Mouse (Mus musculus) intestine, postnatal 0 days (tissue): ENCODE measurements around the gene Adamtsl2. TPM values are rescaled to one million over a fixed set of nuclear protein-coding genes. Genes with fewer than 3 reads are reported as not detected.
A peak's percentile ranks its signal among the peaks of the same experiment; 100 is the strongest.

Experiments
- ATAC-seq: fragments of 200-750 bp; cut with Nextera tagmentation; 2 replicates; pipeline ENCODE4 v1.8.0; 2017; ENCODE audit warnings: mild to moderate bottlenecking, moderate TSS enrichment, moderate library complexity
- H3K27ac ChIP-seq: fragments of 300-500 bp; sonication (generic); 2 replicates; pipeline ENCODE4 v1.5.1; 2014; ENCODE audit warnings: mild to moderate bottlenecking, low read depth, low read length, moderate library complexity
- H3K27me3 ChIP-seq: fragments of 300-500 bp; sonication (generic); replicated peaks from 2 replicates; pipeline ENCODE4 v1.6.1; 2014; ENCODE audit warnings: low read length, mixed read lengths; ENCODE audit not compliant: control insufficient read depth, insufficient read depth
- H3K36me3 ChIP-seq: fragments of 300-500 bp; sonication (generic); 2 replicates; pipeline ENCODE4 v1.6.1; 2014; ENCODE audit warnings: mild to moderate bottlenecking, moderate library complexity; ENCODE audit not compliant: control insufficient read depth, insufficient read depth
- H3K4me1 ChIP-seq: fragments of 300-500 bp; sonication (generic); replicated peaks from 2 replicates; pipeline ENCODE4 v1.6.1; 2014; ENCODE audit warnings: antibody characterized with exemption, low read length, mixed read lengths; ENCODE audit not compliant: control insufficient read depth, insufficient read depth
- H3K4me2 ChIP-seq: fragments of 300-500 bp; sonication (generic); replicated peaks from 2 replicates; pipeline ENCODE4 v1.6.1; 2014; ENCODE audit warnings: low read depth, mild to moderate bottlenecking, moderate library complexity
- H3K4me3 ChIP-seq: fragments of 300-500 bp; sonication (generic); 2 replicates; pipeline ENCODE4 v1.5.1; 2014; ENCODE audit warnings: low read depth, low read length
- H3K9ac ChIP-seq: fragments of 300-500 bp; sonication (generic); 2 replicates; pipeline ENCODE4 v1.6.1; 2014; ENCODE audit warnings: mild to moderate bottlenecking, low read depth, low read length
- H3K9me3 ChIP-seq: fragments of 300-500 bp; sonication (generic); 2 replicates; pipeline ENCODE4 v1.6.1; 2016; ENCODE audit warnings: mixed run types; ENCODE audit not compliant: control insufficient read depth
- CTCF ChIP-seq: sonication (generic); IDR thresholded peaks from 2 replicates; pipeline ENCODE4 v1.5.1; 2016; ENCODE audit warnings: low read depth, mild to moderate bottlenecking, control low read depth, antibody characterized with exemption, moderate library complexity
- WGBS: fragments of 180-500 bp; shearing (Covaris S2); extraction: QIAGEN DNeasy Blood & Tissue Kit; methylation state at CpG from one replicate; pipeline ENCODE4 v1.1.7; 2014; 5-methylcytosine and 5-hydroxymethylcytosine counted together
- polyA plus RNA-seq: library from polyadenylated mRNA; unstranded; fragments of >200 nt; fragmentation: Nextera tagmentation; extraction: Ambion mirVana; gene quantifications from 2 replicates; pipeline ENCODE4 v1.2.1, GENCODE M21; 2015

The Adamtsl2 gene
- polyA plus RNA-seq, 1 experiment from 2014 or later, result 1.0 TPM

- Histone ChIP-seq H3K36me3 (no peaks in the 10 kb centered on the region), H3K4me3 (no peak overlapping the region), H3K27ac (no peak overlapping the region), H3K9ac (no peak overlapping the region), H3K4me1 (no peaks in the 10 kb centered on the region), H3K4me2 (no peak overlapping the region), H3K9me3 (no peaks in the 10 kb centered on the region), H3K27me3 (no peaks in the 10 kb centered on the region)
- WGBS, result 87% methylated on average over 4 of the region's 4 CpGs
- peak; percentile 33; the same call in 1 of the 2 replicates for TF ChIP-seq CTCF
- ATAC-seq, result no peak
These were observed 43.9 kb downstream of the Adamtsl2 start for GRCm38 (mm10) chr2:27123121-27123520.

DNA sequence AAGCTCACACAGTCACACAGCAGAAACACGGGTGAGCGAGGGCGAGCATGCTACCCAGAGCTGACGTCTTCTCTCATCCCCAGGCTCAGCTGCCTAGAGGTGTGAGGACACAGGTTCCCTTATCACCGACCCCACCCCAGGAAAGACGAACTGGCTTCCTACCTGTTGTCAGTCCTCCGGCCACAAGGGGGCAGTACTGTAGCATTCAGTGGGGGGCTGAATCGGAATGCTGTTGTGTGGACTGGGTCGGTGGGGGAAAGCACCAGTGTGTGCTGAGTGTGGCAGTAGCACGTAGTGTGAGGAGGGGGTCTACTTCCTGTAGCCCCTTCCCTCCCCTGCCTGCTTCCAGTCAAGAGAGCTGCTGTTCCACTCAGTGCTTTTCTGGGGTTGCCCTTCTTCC is 46.8 kb downstream of the Adamtsl2 start:
- TF ChIP-seq CTCF, result peak; percentile 87
- H3K9ac ChIP-seq, result no peak overlapping the region

GRCm38 (mm10) chr2:27126496-27126895 is 47.3 kb downstream of the Adamtsl2 start:
- Histone ChIP-seq H3K9me3 (no peaks in the 10 kb centered on the region), H3K4me3 (no peak overlapping the region), H3K36me3 (no peaks in the 10 kb centered on the region), H3K4me2 (no peak overlapping the region), H3K27ac (no peak overlapping the region), H3K9ac (no peak overlapping the region), H3K27me3 (no peaks in the 10 kb centered on the region), H3K4me1 (no peaks in the 10 kb centered on the region)
- no peak for TF ChIP-seq CTCF
- 63% methylated on average over 4 of the region's 4 CpGs for whole genome bisulfite sequencing
- ATAC-seq, result no peak

More for the DNA sequence above, 46.8 kb downstream of the Adamtsl2 start:
- no peaks in the 10 kb centered on the region for H3K4me1 ChIP-seq
- no peak overlapping the region for H3K27ac ChIP-seq
- no peaks in the 10 kb centered on the region for H3K27me3 ChIP-seq
- no peak overlapping the region for H3K4me2 ChIP-seq
- ATAC-seq, result no peak
- H3K9me3 ChIP-seq, result no peaks in the 10 kb centered on the region
- H3K36me3 ChIP-seq, result no peaks in the 10 kb centered on the region
- WGBS, result 25% methylated on average over 10 of the region's 10 CpGs
- no peak overlapping the region for H3K4me3 ChIP-seq

- Histone ChIP-seq H3K4me2 (no peak overlapping the region), H3K9me3 (no peaks in the 10 kb centered on the region), H3K4me3 (no peak overlapping the region), H3K27ac (no peak overlapping the region), H3K9ac (no peak overlapping the region), H3K4me1 (no peaks in the 10 kb centered on the region), H3K36me3 (no peaks in the 10 kb centered on the region), H3K27me3 (no peaks in the 10 kb centered on the region)
- WGBS, result 59% methylated on average over 3 of the region's 3 CpGs
- ATAC-seq, result no peak
- TF ChIP-seq CTCF, result no peak
These were observed 49.8 kb downstream of the Adamtsl2 start for GRCm38 (mm10) chr2:27128990-27129389.

GRCm38 (mm10) chr2:27135935-27136334 is 56.8 kb downstream of the Adamtsl2 start:
- H3K9me3 ChIP-seq, result no peaks in the 10 kb centered on the region
- 68% methylated on average over 5 of the region's 5 CpGs for WGBS
- no peak for ATAC-seq
- H3K9ac ChIP-seq, result no peak overlapping the region
- no peaks in the 10 kb centered on the region for H3K36me3 ChIP-seq
- no peak for TF ChIP-seq CTCF
- H3K27me3 ChIP-seq, result no peaks in the 10 kb centered on the region
- no peak overlapping the region for H3K27ac ChIP-seq
- H3K4me1 ChIP-seq, result no peaks in the 10 kb centered on the region
- no peak overlapping the region for H3K4me3 ChIP-seq
- no peak overlapping the region for H3K4me2 ChIP-seq

GRCm38 (mm10) chr2:27136336-27136735 is 57.2 kb downstream of the Adamtsl2 start:
- WGBS, result 74% methylated on average over 3 of the region's 3 CpGs
- H3K27ac ChIP-seq, result no peak overlapping the region
- no peaks in the 10 kb centered on the region for H3K4me1 ChIP-seq
- no peaks in the 10 kb centered on the region for H3K36me3 ChIP-seq
- H3K4me3 ChIP-seq, result no peak overlapping the region
- H3K4me2 ChIP-seq, result no peak overlapping the region
- H3K9ac ChIP-seq, result no peak overlapping the region
- H3K9me3 ChIP-seq, result no peaks in the 10 kb centered on the region
- no peaks in the 10 kb centered on the region for H3K27me3 ChIP-seq
- ATAC-seq, result no peak
- no peak for TF ChIP-seq CTCF

DNA sequence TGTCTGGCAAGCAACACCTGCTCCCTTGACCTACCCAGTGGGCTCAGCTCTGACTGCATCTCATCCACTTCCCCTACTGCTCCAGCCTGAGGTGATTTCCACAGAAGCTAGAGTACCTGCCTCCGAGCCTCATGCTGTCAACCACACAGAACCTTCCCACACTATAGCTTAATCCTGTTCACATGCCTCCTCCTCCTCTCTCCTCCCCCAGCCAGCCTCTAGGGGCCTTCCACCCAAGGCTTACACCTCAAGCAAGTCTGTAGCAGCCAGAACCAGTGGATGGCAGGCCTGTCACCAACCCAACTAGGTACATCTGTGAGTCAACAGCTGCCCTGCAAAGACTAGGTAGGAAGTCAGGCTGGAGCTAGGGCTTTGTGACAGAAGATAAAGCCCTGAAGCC is 57.6 kb downstream of the Adamtsl2 start:
- Histone ChIP-seq H3K27me3 (peaks cover 2% of the 10 kb centered on the region; the same call in 1 of the 2 replicates), H3K4me1 (no peaks in the 10 kb centered on the region), H3K4me2 (no peak overlapping the region), H3K9ac (no peak overlapping the region), H3K27ac (no peak overlapping the region), H3K9me3 (no peaks in the 10 kb centered on the region), H3K36me3 (no peaks in the 10 kb centered on the region), H3K4me3 (no peak overlapping the region)
- no peak for ATAC-seq
- no peak for TF ChIP-seq CTCF
- WGBS, result 78% methylated on average over 1 of the region's 1 CpGs
